Mouse (Mus musculus) midbrain, postnatal 0 days (tissue): ENCODE data around the gene Rere. TPM values are rescaled to one million over a fixed set of nuclear protein-coding genes. Genes with fewer than 3 reads are reported as not detected.
A peak's percentile ranks its signal among the peaks of the same experiment; 100 is the strongest.

ENCODE experiments used
- ATAC-seq: fragments of 200-750 bp; cut with Nextera tagmentation; 2 replicates; pipeline ENCODE4 v1.8.0; 2017; ENCODE audit warnings: moderate number of reproducible peaks, mild to moderate bottlenecking, moderate TSS enrichment, moderate library complexity; ENCODE audit not compliant: low FRiP score
- DNase-seq: peaks from one replicate; pipeline ENCODE4 v3.0.0-alpha.2; 2015; ENCODE audit warnings: low spot score
- H3K27ac ChIP-seq: fragments of 300-500 bp; sonication (generic); 2 replicates; pipeline ENCODE4 v1.5.1; 2014; ENCODE audit warnings: low read depth, mild to moderate bottlenecking, low read length, mixed read lengths
- H3K27me3 ChIP-seq: fragments of 300-500 bp; sonication (generic); 2 replicates; pipeline ENCODE4 v1.6.1; 2014; ENCODE audit warnings: low read length, control low read depth, mixed read lengths; ENCODE audit not compliant: insufficient read depth
- H3K36me3 ChIP-seq: fragments of 300-500 bp; sonication (generic); 2 replicates; pipeline ENCODE4 v1.6.1; 2014; ENCODE audit warnings: low read length, control low read depth, mixed read lengths; ENCODE audit not compliant: insufficient read depth
- H3K4me1 ChIP-seq: fragments of 300-500 bp; sonication (generic); 2 replicates; pipeline ENCODE4 v1.6.1; 2014; ENCODE audit warnings: mild to moderate bottlenecking, control low read depth, antibody characterized with exemption, low read length, mixed read lengths; ENCODE audit not compliant: insufficient read depth
- H3K4me2 ChIP-seq: fragments of 300-500 bp; sonication (generic); 2 replicates; pipeline ENCODE4 v1.6.1; 2014; ENCODE audit warnings: low read depth, mild to moderate bottlenecking, low read length, mixed read lengths; ENCODE audit not compliant: poor library complexity, severe bottlenecking
- H3K4me3 ChIP-seq: fragments of 300-500 bp; sonication (generic); 2 replicates; pipeline ENCODE4 v1.5.1; 2014; ENCODE audit warnings: low read depth, mild to moderate bottlenecking, low read length, moderate library complexity
- H3K9ac ChIP-seq: fragments of 300-500 bp; sonication (generic); replicated peaks from 2 replicates; pipeline ENCODE4 v1.6.1; 2014; ENCODE audit warnings: mild to moderate bottlenecking, low read length, moderate library complexity, mixed read lengths; ENCODE audit not compliant: poor library complexity, severe bottlenecking
- H3K9me3 ChIP-seq: fragments of 300-500 bp; sonication (generic); 2 replicates; pipeline ENCODE4 v1.6.1; 2016; ENCODE audit warnings: low read length, control low read depth
- CTCF ChIP-seq: IDR thresholded peaks from 2 replicates; pipeline ENCODE4 v1.5.1; 2016; ENCODE audit warnings: antibody characterized with exemption, mild to moderate bottlenecking
- WGBS: fragments of 180-500 bp; shearing (Covaris S2); extraction: QIAGEN DNeasy Blood & Tissue Kit; methylation state at CpG from one replicate; pipeline ENCODE4 v1.1.7; 2014; 5-methylcytosine and 5-hydroxymethylcytosine counted together
- polyA plus RNA-seq: library from polyadenylated mRNA; unstranded; fragments of >200 nt; fragmentation: Nextera tagmentation; extraction: Ambion mirVana; gene quantifications from 2 replicates; pipeline ENCODE4 v1.2.1, GENCODE M21; 2015
- total RNA-seq: library from RNA; depleted of rRNA; stranded (reverse); fragments of >200 nt; gene quantifications from 2 replicates; pipeline ENCODE4 v1.2.3, GENCODE M21; 2014

Rere gene
- total and polyA plus RNA-seq, 2 experiments from 2014 or later: 22.7 to 36.8 TPM

GRCm38 (mm10) chr4:150346651-150347386 lies 65.4 kb downstream of the Rere start:
- WGBS: 15% methylated on average over 4 of the region's 4 CpGs
- Histone ChIP-seq H3K4me2 (no peak overlapping the region), H3K4me3 (no peak overlapping the region), H3K4me1 (no peaks in the 10 kb centered on the region), H3K9ac (no peak overlapping the region), H3K27me3 (no peaks in the 10 kb centered on the region), H3K9me3 (no peaks in the 10 kb centered on the region), H3K36me3 (no peaks in the 10 kb centered on the region), H3K27ac (no peak overlapping the region)
- TF ChIP-seq CTCF: no peak
- peak; percentile 23; the same call in 1 of the 2 replicates for ATAC-seq
- peak; percentile 75 for DNase-seq

DNA sequence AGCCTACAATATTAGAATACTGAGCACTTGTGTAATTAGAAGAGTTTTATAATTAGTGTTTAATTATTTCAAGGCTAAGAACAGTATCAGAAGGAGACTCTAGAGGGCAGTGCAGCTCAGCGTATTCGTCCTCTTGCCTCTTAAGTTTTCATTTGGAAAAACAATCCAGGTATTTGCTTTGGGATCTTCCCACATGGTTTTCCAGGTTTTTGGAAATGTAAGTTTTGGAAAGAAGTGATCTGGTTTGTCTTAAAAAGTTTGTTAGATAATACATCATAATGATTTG lies 65.9 kb downstream of the Rere start:
- DNase-seq: peak; percentile 79
- TF ChIP-seq CTCF: peak; percentile 81
- no peak overlapping the region for H3K9ac ChIP-seq
- no peaks in the 10 kb centered on the region for H3K27me3 ChIP-seq
- no peaks in the 10 kb centered on the region for H3K36me3 ChIP-seq
- no peaks in the 10 kb centered on the region for H3K4me1 ChIP-seq
- WGBS: 5% methylated on average over 2 of the region's 2 CpGs
- H3K9me3 ChIP-seq: no peaks in the 10 kb centered on the region
- no peak overlapping the region for H3K4me2 ChIP-seq
- ATAC-seq: no peak
- H3K27ac ChIP-seq: no peak overlapping the region
- no peak overlapping the region for H3K4me3 ChIP-seq

GRCm38 (mm10) chr4:150349680-150350101 lies 68.2 kb downstream of the Rere start:
- 88% methylated on average over 6 of the region's 6 CpGs for WGBS
- no peak for TF ChIP-seq CTCF
- no peak for DNase-seq

DNA sequence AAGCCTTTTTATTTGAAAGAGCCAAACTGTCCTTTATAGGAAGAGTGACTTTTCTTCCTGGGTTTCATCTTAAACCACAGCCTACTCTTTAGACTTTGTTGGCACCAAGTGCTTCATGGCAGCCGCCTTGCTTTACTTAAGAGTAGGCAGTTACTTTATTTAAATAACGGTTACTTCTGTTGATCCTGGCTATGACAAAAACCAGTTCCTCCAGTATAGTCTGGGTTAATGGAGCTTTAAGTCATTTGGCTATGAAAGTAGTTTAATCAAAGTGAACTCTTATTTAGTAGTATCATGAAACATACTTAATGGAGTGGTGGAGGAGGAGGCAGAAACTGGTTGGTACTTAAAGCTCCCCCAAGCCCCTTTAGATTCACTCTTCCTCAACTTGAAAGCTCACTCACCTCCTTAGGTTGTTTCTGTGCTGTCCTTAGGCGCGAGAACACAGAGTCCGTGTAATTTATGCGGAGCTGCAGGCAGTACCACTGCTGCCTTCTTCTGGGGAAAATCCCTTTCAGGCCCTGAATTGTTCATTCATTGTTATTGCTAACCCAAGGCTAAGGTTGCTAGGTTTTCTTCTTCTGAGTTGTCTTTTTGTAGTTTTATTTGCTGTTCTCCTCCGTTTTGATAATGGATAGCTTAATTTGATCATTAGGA lies 70.1 kb downstream of the Rere start:
- TF ChIP-seq CTCF: no peak
- Histone ChIP-seq H3K4me3 (no peak overlapping the region), H3K27me3 (no peaks in the 10 kb centered on the region), H3K27ac (no peak overlapping the region), H3K4me2 (no peak overlapping the region), H3K9ac (no peak overlapping the region), H3K9me3 (no peaks in the 10 kb centered on the region), H3K4me1 (no peaks in the 10 kb centered on the region), H3K36me3 (no peaks in the 10 kb centered on the region)
- DNase-seq (no peak), ATAC-seq (no peak)
- WGBS: 24% methylated on average over 7 of the region's 7 CpGs

More at GRCm38 (mm10) chr4:150349680-150350101, 68.2 kb downstream of the Rere start:
- Histone ChIP-seq H3K9me3 (no peaks in the 10 kb centered on the region), H3K4me1 (no peaks in the 10 kb centered on the region), H3K27ac (no peak overlapping the region), H3K36me3 (no peaks in the 10 kb centered on the region), H3K27me3 (no peaks in the 10 kb centered on the region), H3K9ac (no peak overlapping the region), H3K4me3 (no peak overlapping the region), H3K4me2 (no peak overlapping the region)
- ATAC-seq: no peak

DNA sequence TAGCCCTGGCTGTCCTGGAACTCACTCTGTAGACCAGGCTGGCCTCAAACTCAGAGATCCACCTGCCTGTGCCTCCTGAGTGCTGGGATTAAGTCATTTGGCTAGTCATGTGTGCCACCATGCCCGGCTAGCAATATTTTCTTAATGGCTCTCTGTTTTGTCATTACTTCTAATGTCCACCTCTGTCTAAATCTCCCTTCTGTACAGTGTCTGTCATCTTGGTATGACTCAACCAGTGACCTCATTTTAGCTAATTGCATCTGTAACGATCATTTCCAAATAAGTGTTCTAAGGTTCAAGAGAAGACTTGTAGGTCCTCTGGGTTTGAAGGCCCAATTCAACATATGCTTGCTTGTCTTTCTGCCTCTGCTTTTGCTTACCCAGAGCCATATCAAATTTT lies 71.3 kb downstream of the Rere start:
- Histone ChIP-seq H3K4me3 (no peak overlapping the region), H3K36me3 (no peaks in the 10 kb centered on the region), H3K4me1 (no peaks in the 10 kb centered on the region), H3K4me2 (no peak overlapping the region), H3K9ac (no peak overlapping the region), H3K27ac (no peak overlapping the region), H3K27me3 (no peaks in the 10 kb centered on the region), H3K9me3 (no peaks in the 10 kb centered on the region)
- DNase-seq (no peak), ATAC-seq (no peak)
- WGBS: 95% methylated on average over 2 of the region's 2 CpGs
- no peak for TF ChIP-seq CTCF

- WGBS: 94% methylated on average over 7 of the region's 7 CpGs
- no peak overlapping the region for H3K9ac ChIP-seq
- H3K4me1 ChIP-seq: no peaks in the 10 kb centered on the region
- DNase-seq (no peak), ATAC-seq (no peak)
- no peaks in the 10 kb centered on the region for H3K9me3 ChIP-seq
- no peak overlapping the region for H3K4me2 ChIP-seq
- H3K4me3 ChIP-seq: no peak overlapping the region
- TF ChIP-seq CTCF: no peak
- H3K36me3 ChIP-seq: no peaks in the 10 kb centered on the region
- no peak overlapping the region for H3K27ac ChIP-seq
- H3K27me3 ChIP-seq: no peaks in the 10 kb centered on the region
Measured at GRCm38 (mm10) chr4:150353376-150353900, 72.0 kb downstream of the Rere start.
